Mouse (Mus musculus) T-helper 2 cell (primary cell): Measurements from ENCODE around the gene Plxna1.

Source experiments
- in situ Hi-C: fragments of 300-600 bp; cut with MboI, MseI; formaldehyde crosslinking; loops from one replicate; pipeline ENCODE4 v1.15.1; 2025; ENCODE audit warnings: high pct_unique_total_duplicates

The Plxna1 gene

GRCm38 (mm10) chr6:89362281-89363106, at the start of gene Plxna1:
Gene Plxna1, minus strand, starts transcription at chr6:89362620.
- in situ Hi-C loops: loop anchor here (5.0 kb wide), 1 partner anchor 275 kb away; no protein-coding TSS in a partner anchor

GRCm38 (mm10) chr6:89409041-89409440, 46.6 kb upstream of the Plxna1 start:
- in situ Hi-C loops: no loop called here

- in situ Hi-C loops: no loop called here
Observed at GRCm38 (mm10) chr6:89408259-89408658, 45.8 kb upstream of the Plxna1 start.

- in situ Hi-C loops: no loop called here
Observed at GRCm38 (mm10) chr6:89407247-89407889, 44.9 kb upstream of the Plxna1 start.

GRCm38 (mm10) chr6:89404964-89405363, 42.5 kb upstream of the Plxna1 start:
- in situ Hi-C loops: no loop called here

GRCm38 (mm10) chr6:89403257-89404225, 41.1 kb upstream of the Plxna1 start:
- in situ Hi-C loops: no loop called here

- in situ Hi-C loops: no loop called here
Observed at GRCm38 (mm10) chr6:89402406-89402805, 40.0 kb upstream of the Plxna1 start.

- in situ Hi-C loops: no loop called here
Observed at GRCm38 (mm10) chr6:89399564-89399963, 37.1 kb upstream of the Plxna1 start.

GRCm38 (mm10) chr6:89397919-89398318, 35.5 kb upstream of the Plxna1 start:
- in situ Hi-C loops: no loop called here

- in situ Hi-C loops: no loop called here
Observed at GRCm38 (mm10) chr6:89393820-89394219, 31.4 kb upstream of the Plxna1 start.

GRCm38 (mm10) chr6:89392213-89392612, 29.8 kb upstream of the Plxna1 start:
- in situ Hi-C loops: no loop called here

GRCm38 (mm10) chr6:89389771-89390170, 27.4 kb upstream of the Plxna1 start:
- in situ Hi-C loops: loop anchor here (10.0 kb wide), 1 partner anchor 155 kb away; no protein-coding TSS in a partner anchor

GRCm38 (mm10) chr6:89386956-89387355, 24.5 kb upstream of the Plxna1 start:
- in situ Hi-C loops: loop anchor here (10.0 kb wide), 1 partner anchor 158 kb away; no protein-coding TSS in a partner anchor

GRCm38 (mm10) chr6:89384699-89385098, 22.3 kb upstream of the Plxna1 start:
- in situ Hi-C loops: loop anchor here (10.0 kb wide), 1 partner anchor 160 kb away; no protein-coding TSS in a partner anchor

GRCm38 (mm10) chr6:89381851-89382250, 19.4 kb upstream of the Plxna1 start:
- in situ Hi-C loops: loop anchor here (10.0 kb wide), 1 partner anchor 163 kb away; no protein-coding TSS in a partner anchor

GRCm38 (mm10) chr6:89381172-89381571, 18.8 kb upstream of the Plxna1 start:
- in situ Hi-C loops: loop anchor here (10.0 kb wide), 1 partner anchor 164 kb away; no protein-coding TSS in a partner anchor

- in situ Hi-C loops: loop anchor here (10.0 kb wide), 1 partner anchor 164 kb away; no protein-coding TSS in a partner anchor
Observed at GRCm38 (mm10) chr6:89380751-89381150, 18.3 kb upstream of the Plxna1 start.

GRCm38 (mm10) chr6:89378264-89378663, 15.8 kb upstream of the Plxna1 start:
- in situ Hi-C loops: no loop called here

GRCm38 (mm10) chr6:89368812-89369211, 6.4 kb upstream of the Plxna1 start:
- in situ Hi-C loops: no loop called here

GRCm38 (mm10) chr6:89364342-89364741, 1.9 kb upstream of the Plxna1 start:
- in situ Hi-C loops: loop anchor here (5.0 kb wide), 1 partner anchor 273 kb away; no protein-coding TSS in a partner anchor

- in situ Hi-C loops: loop anchor here (5.0 kb wide), 1 partner anchor 274 kb away; no protein-coding TSS in a partner anchor
Observed at GRCm38 (mm10) chr6:89363107-89363451, 659 bp upstream of the Plxna1 start.
